Mouse (Mus musculus) brain, adult 10 weeks (tissue): ENCODE results near the gene Necap2. TPM values are rescaled to one million over a fixed set of nuclear protein-coding genes. Genes with fewer than 3 reads are reported as not detected.

Experiments
- polyA plus RNA-seq: library from polyadenylated mRNA; stranded (reverse); fragments of 350-450 nt; fragmentation: Illumina TruSeq; extraction: RNeasy Lipid Tissue Mini Kit (QIAGEN cat#74804); gene quantifications from one replicate; pipeline ENCODE4 v1.2.3, GENCODE M21; 2015; ENCODE audit warnings: low read depth, low replicate concordance

The Necap2 gene
- polyA plus RNA-seq = 40.7 TPM

GRCm38 (mm10) chr4:141077681-141078509 lies at the start of gene Necap2:
Gene Necap2 (minus strand): TSS chr4:141078357.

DNA sequence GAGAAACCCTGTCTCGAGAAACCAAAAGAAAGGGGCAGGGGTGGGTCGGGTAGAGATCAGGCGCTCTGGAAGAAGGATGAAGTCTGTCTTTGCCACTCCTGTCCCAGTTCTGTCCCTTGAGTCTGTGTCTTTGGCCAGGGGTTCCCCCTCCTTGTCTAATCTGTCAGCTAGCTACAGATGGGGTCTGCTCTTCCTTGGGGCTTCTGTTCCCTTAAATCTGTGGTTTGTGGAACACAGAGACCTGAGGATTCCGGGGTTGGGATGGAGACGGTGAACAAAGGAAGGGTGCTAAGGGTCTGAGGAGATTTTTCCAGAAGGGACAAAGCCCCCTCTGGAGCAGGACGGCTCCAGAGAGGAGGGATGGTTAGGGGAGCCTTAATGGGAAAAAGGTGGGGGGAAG lies 9.9 kb upstream of the Necap2 start, which contains the start of gene Spata21:
Gene Spata21 (plus strand): TSS at position 301 of the 400 bp plus-strand sequence.

GRCm38 (mm10) chr4:141060426-141061301 lies 17.5 kb downstream of the Necap2 start, which contains the start of gene Crocc:
Gene Crocc (minus strand): TSS chr4:141060550.

Other genes with a start within 250 kb of the Necap2 start
- not detected for gene Padi1, start 232.6 kb downstream of the Necap2 start, polyA plus RNA-seq
- 14.9 TPM for gene Padi2, start 172.0 kb downstream of the Necap2 start, polyA plus RNA-seq
- 312 TPM for gene Sdhb, start 117.2 kb downstream of the Necap2 start, polyA plus RNA-seq
- gene Atp13a2, start 91.5 kb downstream of the Necap2 start, polyA plus RNA-seq = 82.9 TPM
- gene Mfap2, start 67.9 kb downstream of the Necap2 start, polyA plus RNA-seq = 5.1 TPM
- gene Crocc, start 17.8 kb downstream of the Necap2 start, polyA plus RNA-seq = 37.2 TPM
- 0.40 TPM for gene Spata21, start 10.0 kb upstream of the Necap2 start, polyA plus RNA-seq
- gene Szrd1, start 61.4 kb upstream of the Necap2 start, polyA plus RNA-seq = 29.3 TPM
- 14.1 TPM for gene Fbxo42, start 69.6 kb upstream of the Necap2 start, polyA plus RNA-seq
- gene Rsg1, start 135.6 kb upstream of the Necap2 start, polyA plus RNA-seq = 2.4 TPM
- 19.4 TPM for gene Arhgef19, start 161.1 kb upstream of the Necap2 start, polyA plus RNA-seq
- gene Epha2, start 222.9 kb upstream of the Necap2 start, polyA plus RNA-seq = 0.76 TPM